Mouse (Mus musculus) mature B cell (primary cell): Measurements from ENCODE around the gene Fam19a2.

ENCODE experiments used
- in situ Hi-C: fragments of 300-500 bp; cut with MboI; formaldehyde crosslinking; loops from 2 replicates; pipeline ENCODE4 v1.14.3; 2019

Gene Fam19a2

DNA sequence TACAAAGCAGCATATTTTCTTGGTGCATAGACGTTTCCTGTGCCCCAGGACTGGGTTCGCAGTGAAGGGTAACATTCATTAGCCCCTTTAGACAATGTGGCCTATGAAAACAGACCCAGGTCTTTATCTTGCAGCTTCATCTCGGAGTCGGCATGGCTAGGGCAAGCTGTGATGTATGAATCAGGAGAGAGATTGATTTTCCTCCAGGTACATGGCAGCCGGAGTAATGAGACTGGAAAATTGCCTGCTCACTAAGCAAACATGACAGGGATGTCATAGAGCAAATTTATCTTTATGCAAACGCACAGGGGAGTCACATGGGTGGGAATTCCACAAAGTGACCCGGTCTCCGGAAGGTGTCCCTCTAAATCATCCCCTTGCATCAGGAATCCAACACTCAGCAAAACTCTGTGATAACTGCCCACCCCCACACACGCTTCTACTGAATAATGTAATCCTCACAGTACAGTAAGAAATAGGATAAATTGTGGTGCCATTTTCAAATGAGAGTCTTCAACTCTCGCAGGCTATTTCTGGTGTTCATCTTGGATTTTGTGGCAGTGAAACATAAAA, 306.9 kb downstream of the Fam19a2 start:
- in situ Hi-C loops, result no loop called here

DNA sequence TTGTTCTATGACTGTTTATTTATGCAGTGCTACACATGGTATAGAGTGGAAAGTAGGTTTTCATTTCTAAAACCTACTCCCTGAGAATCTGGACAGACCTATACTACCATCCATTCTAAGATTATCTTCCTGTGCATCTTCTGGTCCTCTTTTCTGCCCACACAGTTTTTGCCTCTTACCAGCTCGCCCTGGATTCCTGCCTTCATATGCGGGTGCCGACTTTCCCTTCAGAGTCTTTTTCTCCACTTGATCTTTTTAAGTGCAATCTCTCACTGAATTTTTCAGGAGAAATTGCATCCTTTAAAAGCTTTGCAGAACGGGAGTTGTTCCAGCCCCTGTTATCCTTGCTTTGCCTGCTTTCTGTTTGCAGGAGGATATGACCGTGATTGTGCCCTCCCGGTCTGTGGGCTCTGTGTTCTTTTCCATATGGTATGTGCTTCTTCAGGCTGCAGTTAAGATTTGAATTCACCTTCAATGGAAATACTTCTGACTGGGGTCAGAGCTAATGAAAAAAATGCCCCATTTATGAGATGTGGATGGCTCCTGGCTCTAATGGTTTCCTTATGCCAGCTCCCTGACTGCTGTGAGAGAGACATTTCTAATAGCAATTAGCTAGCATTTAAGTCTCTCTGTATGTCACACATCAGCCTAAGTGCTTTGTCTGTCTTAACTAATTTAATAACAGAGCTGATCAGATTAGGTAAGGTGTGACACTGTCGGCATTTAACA, 308.7 kb downstream of the Fam19a2 start:
- in situ Hi-C loops, result no loop called here

DNA sequence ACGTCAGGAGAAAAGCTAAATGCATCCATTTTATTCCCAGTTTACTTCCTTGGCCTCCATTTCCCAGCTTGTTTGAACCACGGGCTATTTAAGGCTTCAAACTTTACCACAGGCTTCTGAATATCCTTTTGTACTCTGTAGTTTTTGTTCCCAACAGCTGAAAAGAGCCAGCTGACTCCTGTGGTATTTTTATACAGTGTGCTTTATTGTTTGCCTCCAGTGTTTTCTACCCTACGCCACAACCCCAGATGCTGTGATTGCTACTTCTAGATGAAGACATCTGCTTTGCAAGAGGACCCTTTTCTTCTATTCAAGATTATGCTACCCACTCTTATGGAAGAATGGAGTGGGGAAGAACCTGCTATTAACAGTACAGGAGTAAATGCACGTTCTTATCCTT, 314.0 kb downstream of the Fam19a2 start:
- in situ Hi-C loops, result no loop called here

DNA sequence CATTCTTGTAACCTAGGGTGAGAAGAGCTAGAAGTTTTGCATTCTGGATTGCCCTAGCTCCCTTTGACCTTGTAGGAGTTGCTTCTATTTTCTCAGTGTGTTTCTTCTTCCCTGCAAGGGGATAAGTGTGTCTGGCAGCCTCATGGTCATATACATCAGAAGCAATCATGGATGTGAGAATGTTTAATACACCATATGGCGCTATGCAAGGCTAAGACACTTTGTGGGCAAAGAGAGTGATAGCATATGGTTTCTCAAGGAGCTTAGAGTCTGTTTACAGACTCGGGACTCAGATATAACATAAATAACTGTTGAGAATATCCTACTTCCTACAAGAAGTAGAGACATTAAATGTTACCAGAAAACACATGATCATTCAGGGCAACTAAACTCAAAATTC, 315.2 kb downstream of the Fam19a2 start:
- in situ Hi-C loops, result no loop called here

DNA sequence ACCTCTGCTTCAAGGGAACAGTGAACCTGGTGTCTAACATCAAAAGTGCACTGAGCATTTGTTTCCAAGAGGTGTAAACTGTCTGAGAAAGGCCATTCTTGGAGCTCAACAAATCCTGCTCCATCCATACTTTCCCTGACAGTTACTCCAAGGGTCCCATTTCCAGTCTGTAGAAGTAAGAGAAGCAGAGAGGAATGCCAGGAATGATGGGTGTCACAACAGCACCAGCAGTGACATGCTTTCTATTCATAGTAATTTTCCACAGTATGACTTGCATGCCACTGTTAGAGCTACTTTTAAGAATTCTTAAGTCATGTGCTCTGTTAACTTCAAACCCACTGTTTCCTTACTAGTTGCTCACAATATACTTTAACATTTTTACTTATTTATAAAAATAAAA, 331.2 kb downstream of the Fam19a2 start:
- in situ Hi-C loops, result no loop called here

DNA sequence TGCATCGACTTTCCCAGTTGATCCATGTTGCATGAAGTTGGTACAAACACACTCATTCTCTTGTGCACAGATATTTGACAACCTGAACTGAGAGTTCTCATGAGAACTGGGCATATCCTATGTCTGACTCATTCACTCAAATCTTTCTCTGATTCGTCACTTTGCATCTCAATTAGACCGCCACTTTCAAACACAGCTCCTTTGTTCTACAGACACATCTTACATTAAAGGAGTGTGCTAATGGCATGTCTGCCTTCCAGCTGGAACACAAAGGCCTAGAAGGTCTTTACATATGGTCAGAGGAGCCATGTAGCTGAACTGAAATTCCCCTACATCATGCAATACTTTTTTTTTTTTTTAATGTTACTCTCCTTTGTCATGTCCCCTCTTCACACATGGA, 333.3 kb downstream of the Fam19a2 start:
- in situ Hi-C loops, result no loop called here

DNA sequence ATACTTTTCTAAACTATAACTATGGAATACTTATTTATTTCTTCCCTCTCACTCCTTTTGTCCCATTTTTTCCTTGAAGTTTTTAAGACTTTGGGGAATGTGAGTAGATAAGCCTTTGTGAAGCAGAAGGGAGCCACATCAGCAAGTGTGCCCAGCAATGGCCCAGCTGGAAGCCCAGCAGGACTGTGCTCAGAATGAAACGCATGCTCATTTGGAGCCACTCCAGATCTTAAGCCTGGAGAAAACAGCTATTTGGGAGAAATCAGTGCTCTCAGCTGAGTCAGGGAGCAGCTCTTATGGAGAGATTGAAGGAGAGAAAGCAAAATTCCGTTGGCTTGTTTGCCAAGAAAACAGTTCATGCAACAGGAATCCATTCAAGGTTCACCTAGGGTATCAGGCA, 341.9 kb downstream of the Fam19a2 start:
- in situ Hi-C loops, result no loop called here

DNA sequence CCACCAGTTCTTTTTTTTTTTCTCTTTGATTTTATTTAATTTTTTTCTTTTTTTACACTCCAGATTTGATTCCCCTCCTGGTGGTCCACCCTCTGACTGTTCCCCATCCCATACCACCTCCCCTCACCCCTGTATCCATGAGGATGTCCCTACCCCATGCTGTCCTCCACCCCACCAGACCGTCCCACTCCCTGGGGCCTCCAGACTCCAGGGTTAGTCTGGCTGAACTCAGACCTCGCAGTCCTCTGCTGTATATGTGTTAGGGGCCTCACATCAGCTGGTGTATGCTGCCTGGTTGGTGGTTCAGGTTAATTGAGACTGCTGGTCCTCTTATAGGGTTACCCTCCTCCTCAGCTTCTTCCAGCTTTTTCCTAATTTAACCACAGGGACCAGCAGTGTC, 362.9 kb downstream of the Fam19a2 start:
- in situ Hi-C loops, result no loop called here

DNA sequence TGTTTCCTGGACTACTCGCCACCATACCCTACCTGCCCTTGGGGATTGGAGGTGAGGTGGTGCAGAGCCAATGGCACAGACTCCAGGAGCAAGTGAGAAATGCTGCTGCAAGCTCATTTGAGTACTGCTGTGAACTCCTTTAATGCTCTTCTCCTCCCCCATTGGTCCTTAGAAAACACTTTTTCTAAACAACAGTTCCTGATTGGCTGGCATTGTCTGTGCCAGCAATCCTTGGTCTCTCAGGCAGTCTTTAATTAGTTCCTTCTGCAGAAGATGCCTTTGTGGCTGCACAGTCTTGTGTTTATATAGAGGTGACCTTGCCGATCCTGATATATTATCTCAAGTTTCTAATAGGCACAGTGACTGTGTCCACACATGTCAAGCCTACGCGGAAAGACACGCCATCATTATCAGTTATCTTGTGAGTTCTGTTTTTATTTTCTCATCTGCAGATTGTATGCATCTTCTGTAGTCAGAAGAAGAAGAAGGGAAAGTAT, 365.5 kb downstream of the Fam19a2 start:
- in situ Hi-C loops, result no loop called here

DNA sequence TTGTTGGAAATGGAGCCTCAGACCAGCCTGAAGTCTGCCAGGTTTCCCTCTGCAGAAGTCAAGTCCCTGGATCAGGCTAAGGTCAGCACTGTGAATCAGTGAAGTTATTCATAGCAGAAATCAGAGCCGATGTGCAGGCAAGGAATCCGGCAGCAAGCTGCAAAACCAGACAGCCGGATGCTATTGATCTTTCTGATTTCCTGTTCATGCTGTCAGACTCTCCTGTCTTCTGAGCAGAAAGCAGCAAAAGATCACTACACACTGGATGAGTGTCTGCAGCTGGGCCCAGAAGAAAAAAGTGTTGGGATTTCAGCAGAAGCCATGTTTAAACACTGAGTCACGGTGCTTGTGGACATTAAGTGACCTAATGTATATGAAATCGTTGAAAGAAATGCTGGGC, 368.2 kb downstream of the Fam19a2 start:
- in situ Hi-C loops, result no loop called here

DNA sequence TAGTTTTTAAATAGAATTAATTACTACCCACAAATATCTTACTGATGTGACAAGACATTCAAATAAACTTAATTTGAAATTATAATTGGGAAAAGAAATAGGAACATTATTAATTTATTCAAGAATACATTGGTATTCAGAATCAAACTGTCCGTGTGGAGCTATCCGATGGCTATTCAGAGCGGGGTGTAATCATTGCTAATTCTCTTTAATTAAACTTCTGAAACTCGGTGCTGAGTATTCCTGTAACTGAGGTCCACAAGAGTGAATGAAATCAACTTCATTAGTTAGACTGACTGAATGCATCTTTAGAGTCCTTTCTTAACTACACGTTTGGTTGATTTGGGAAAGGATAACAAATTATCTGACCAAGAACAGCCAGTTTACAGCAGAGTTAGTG, 372.9 kb downstream of the Fam19a2 start:
- in situ Hi-C loops, result no loop called here

DNA sequence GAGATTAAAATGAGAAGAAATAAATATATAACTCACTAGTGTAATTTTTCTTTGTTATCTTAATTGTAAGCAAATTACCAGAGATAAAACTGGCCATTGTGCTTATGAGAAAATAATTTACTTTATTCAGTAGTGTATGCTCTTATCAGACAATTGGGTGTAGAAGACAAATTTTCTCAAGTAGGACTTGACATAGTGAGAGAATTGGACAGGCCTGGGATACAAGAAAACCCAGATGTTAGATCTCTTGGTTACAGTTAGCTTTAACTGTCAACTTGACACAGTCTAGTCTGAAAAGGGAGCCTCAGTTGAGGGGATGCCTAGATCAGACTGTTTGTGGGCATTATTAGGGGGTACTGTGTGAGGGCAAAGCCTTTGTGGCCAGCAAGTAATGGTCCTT, 373.7 kb downstream of the Fam19a2 start:
- in situ Hi-C loops, result no loop called here

DNA sequence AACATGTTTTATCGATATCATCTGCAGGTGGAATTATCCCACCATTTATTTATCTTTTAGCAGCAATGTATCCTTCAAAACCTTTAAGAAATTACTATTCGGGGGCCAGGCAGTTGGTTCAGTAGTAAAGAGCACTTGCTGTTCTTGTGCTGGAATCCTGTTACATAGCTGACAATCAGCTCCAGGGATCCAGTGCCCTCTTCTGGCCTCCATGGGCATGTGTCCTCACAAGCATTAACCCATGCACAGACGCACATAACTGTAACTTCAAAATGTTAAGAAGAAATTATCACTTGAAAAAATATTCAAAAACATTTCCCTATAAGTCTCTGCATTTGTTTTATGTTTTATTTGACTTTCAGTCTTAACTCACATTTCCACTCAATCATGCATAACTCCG, 381.8 kb downstream of the Fam19a2 start:
- in situ Hi-C loops, result no loop called here

DNA sequence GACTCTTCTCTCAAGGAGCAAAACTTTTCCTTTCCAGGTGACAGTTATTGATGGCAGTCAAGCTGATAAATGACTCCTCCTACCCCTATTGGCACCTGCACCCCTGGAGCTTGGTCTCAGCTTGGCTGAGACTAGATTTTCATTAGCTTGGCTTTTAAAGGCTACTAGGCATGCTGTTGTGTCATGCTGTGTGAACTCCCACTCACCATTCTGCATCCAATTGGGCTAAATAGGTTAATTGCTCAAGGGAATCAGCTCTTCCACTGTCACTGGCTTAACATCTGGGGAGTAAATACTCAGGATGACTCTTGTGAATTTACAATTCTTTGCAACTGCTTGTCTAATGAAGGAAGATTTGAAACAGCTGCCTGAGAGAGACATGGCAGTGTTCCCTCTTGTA, 407.4 kb downstream of the Fam19a2 start:
- in situ Hi-C loops, result no loop called here

DNA sequence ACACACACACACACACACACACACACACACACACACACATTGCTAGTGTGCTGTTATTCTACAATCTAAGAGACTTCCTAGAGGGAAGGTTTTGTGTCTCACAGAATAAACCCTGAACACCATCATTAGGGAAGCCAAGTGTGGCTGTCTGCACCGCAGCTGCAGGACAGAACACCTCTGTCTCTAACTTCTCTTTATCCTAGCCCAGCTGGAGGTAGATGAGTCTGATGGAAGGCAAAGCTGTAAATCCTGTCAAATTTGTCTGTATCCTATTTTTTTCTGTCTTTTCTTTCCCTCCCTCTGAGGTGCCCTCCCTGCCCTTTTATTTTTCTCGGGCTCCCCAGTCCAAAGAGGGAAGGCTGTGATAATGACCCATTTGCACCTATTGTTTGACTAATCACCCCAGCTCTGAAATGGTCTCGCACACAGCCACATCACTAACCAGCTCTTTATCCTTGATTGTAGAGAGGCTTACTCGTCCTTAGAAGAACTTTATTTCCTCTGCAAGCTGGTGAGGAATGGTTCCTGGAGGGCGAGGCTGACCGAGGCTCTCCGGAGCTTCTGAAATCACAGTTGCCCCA, 414.6 kb downstream of the Fam19a2 start:
- in situ Hi-C loops, result no loop called here

DNA sequence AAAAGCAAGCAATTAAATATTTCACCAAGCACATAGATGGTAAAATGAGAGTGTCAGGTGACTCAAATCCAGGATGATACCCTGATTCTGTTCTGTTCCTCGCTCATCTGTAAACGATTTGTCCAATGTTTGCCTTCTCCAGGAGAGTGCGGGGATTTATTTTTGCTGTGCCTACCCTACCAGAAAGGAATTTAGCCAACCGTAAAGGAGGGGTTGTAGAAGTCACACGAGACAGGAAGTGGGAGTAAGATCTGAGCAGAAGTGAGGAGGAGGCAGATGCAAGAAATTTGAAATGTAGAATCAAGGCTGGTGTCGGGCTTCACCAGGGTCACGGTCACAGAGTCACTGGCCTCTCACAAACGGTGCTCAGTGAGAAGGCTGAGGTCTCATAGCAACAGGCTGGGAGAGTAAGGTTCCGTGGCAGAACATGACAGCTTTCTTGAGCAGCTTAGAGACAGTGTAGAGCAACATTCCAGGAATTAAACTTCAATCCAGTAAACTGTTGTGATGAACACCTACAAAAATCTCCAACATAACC, 419.0 kb downstream of the Fam19a2 start:
- in situ Hi-C loops, result no loop called here

DNA sequence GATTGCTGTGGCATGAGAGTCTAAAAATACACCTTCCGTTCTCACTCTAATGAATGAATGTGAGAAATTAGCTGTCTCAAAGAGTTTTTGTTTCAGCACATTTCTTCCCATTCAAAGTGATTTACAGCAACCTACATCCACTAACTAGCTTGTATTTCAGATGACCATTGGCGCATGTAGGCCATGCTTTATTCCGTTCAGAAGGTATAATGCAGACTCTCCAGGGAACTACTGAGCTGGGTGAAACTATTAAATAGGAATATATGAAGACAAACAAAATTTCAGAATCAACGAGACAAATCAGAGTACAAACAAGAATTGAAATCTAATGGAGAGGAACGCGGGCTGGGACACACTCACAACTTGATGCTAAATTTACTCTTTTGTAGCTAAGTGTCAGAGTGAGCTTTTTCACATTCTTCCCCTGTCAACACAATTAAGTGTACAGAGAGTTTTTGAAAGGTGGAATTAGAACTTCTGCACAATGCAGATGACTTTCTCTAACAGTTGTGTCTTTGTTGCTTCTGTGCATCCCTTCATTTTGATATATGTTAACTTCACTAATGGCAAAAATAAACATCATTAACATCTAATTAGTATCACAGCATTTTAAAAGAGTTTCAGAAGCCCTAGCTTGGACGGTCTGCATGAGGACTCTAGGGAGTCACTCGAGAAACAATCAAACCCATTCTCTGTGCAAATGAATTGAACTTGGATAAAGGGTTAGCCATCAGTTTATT, 428.6 kb downstream of the Fam19a2 start:
- in situ Hi-C loops, result no loop called here

DNA sequence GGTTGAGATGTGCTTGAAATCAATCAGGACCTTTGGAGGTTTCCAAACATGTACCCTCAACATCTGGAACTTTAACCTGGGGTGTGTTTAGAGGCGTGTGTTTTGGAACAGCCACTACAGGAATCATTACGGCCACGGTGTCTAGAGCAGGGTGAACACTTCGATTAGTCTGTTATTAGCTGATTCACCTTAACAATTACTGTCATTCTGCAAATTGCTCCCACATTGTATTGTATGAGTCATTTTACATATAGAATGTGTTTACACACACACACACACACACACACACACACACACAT, 429.1 kb downstream of the Fam19a2 start:
- in situ Hi-C loops, result no loop called here

DNA sequence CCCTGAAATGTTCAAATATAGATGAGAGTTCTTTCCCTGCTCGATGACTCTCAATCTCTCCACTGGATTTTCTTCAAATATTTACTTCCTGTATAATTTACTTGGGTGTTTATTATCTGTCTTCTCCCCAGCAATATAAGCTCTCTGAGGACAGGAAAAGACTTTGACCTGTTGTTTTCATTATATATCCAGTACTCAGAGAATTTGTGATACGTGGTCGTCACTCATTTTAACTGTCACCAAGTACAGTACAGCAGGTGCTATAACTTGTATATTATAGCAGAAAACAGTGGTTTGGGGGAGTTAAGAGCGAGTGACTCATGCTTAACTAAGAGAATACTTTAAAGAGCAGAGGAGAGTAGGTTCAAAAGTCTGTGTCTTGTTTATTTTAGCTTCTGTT, 438.8 kb downstream of the Fam19a2 start:
- in situ Hi-C loops, result no loop called here

DNA sequence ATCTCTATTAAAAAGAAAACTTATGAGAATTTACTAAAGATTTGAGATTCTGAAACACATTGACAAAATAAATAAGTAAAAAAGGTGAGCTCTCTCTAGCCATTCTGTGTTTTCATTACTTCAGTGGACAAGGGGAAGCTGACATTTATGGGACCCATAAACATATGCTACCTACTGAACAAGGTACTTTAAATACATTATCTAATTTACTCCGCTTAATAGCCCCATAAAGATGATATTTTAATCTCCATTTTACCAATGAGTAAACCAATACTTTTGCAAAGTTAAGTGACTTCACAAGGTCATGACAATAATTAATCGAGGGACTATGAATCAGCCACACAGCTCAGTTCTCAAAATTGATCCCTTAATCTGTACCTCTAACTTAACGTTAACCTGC, 443.2 kb downstream of the Fam19a2 start:
- in situ Hi-C loops, result no loop called here

DNA sequence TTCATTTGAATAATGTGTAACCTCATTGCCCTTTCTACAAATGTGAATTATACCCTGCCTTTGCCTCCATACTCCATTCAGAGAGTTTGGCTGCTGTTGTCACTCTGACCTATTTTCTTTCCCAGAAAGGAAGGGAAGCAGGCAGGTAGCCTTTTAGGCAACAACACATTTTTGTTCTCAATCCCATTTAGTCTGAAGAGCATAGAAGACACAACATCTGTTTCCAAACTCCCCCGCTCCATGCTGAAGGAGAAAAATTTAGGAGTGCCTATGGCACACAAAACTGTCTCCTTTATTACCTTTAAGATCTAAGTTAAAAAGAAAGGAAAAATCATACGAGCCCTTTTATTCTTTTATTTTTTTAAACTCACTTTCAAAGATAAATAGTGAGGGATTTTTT, 446.9 kb downstream of the Fam19a2 start:
- in situ Hi-C loops, result no loop called here

DNA sequence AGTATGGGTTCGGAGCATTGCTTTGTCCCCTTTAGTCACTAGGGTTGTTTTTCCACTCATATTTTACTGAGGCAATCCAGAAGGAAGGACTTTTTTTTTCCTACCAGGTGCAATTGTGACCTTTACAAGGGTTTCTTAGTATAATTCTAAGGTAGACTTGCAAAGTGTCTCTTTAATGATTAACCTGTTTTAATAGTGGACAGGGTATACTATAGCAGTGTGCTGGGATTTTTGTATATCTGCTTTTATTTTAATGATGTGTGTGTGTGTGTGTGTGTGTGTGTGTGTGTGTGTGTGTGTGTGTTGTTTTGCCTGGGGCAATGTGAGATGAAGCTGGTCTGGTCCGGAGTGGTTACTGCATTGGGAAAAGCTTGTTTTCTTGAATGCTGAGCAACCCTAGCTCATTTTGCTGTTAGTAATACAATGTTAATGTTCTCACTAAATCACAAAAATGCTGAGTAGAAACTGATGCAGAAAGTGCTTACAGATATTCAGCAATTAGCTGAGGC, 458.2 kb downstream of the Fam19a2 start:
- in situ Hi-C loops, result no loop called here

DNA sequence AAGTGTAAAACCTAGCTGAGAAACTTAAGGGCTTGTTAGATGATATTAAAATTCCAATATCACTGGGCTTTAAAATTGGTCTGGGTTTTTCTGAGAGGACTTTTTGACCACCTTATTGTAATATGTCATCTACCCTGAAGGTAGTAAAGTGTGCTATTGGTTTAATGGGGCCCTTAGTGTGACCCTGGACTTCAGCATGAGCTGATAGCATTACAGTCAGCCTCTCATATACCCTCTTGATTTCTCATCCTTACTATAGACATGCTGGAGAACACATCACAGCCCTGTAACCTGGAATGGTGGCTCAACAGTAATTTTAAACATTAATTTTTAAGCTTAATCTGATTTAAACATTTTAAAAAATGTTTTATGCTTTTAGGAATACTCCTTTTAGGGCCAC, 459.8 kb downstream of the Fam19a2 start:
- in situ Hi-C loops, result no loop called here
